Comparison of ENCODE assay signal across 22 mouse cellular contexts in the genomic region with DNA sequence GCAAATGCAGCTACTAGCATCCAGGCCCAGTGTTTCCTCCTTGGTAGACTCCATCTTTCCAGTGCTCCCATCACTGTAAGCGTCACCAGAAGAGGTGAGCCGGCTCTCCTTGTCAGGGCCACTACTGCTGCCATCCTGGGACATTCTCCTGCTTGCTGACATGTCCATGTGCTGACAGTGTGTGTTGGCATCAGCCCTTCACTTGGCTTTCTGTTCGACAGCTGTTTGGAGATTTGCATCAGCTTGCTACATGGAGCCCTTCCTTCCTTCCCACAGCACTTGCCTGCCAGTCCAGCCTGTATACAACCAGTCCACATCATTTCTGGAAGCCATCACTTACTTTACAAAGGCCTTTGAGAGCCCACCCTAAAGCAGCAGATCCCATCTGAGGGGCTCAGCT. TPM values are rescaled to one million over a fixed set of nuclear protein-coding genes. Genes with fewer than 3 reads are reported as not detected.
DNase-seq lines count a peak whose midpoint lies in the region; ATAC-seq and TF ChIP-seq lines count a peak whose summit lies in the region.
"Had no signal": no experiment of that assay in that cellular context is flagged by ENCODE, and none has a peak within 500 bp of the region (broad histone marks: within the 10 kb centered on the region; RNA-seq: fewer than 3 reads in every experiment).

No protein-coding gene starts in this region.

- H3K4me3 ChIP-seq in heart, embryonic 16.5 days (ENCODE audit: low read length): no peak overlapping the region
- H3K4me3 ChIP-seq in lung, embryonic 14.5 days (ENCODE audit: low read depth, low read length): no peak overlapping the region
- H3K4me3 ChIP-seq: forebrain, embryonic 13.5 days had no signal

- peak overlapping the region; percentile 73 for H3K27ac ChIP-seq in heart, embryonic 16.5 days (ENCODE audit: low read length)
- H3K27ac ChIP-seq in lung, embryonic 14.5 days (ENCODE audit: low read depth): peak overlapping the region; percentile 81
- H3K27ac ChIP-seq: forebrain, embryonic 13.5 days had no signal

- H3K36me3 ChIP-seq in heart, embryonic 16.5 days (ENCODE audit: control insufficient read depth, insufficient read depth): no peaks in the 10 kb centered on the region
- no peaks in the 10 kb centered on the region for H3K36me3 ChIP-seq in lung, embryonic 14.5 days (ENCODE audit: insufficient read depth)

- no peak overlapping the region for H3K9ac ChIP-seq in heart, embryonic 16.5 days (ENCODE audit: low read length)
- no peak overlapping the region for H3K9ac ChIP-seq in lung, embryonic 14.5 days
- H3K9ac ChIP-seq: forebrain, embryonic 13.5 days had no signal

- H3K9me3 ChIP-seq in heart, embryonic 16.5 days (replicated peaks; ENCODE audit: control insufficient read depth, low read length): no peaks in the 10 kb centered on the region
- no peaks in the 10 kb centered on the region for H3K9me3 ChIP-seq in lung, embryonic 14.5 days (ENCODE audit: low read depth, low read length)
- H3K9me3 ChIP-seq: forebrain, embryonic 13.5 days had no signal

- no peaks in the 10 kb centered on the region for H3K27me3 ChIP-seq in heart, embryonic 16.5 days (ENCODE audit: control insufficient read depth, insufficient read depth, low read length)
- H3K27me3 ChIP-seq in lung, embryonic 14.5 days (ENCODE audit: insufficient read depth, low read length): no peaks in the 10 kb centered on the region
- H3K27me3 ChIP-seq: forebrain, embryonic 13.5 days had no signal

- peaks cover 29% of the 10 kb centered on the region for H3K4me1 ChIP-seq in heart, embryonic 16.5 days (ENCODE audit: control insufficient read depth, insufficient read depth, low read length)
- H3K4me1 ChIP-seq in lung, embryonic 14.5 days (ENCODE audit: insufficient read depth): peaks cover 16% of the 10 kb centered on the region; the same call in 1 of the 2 replicates
- H3K4me1 ChIP-seq: forebrain, embryonic 13.5 days had no signal

- DNase-seq in heart, adult 11 months: no peak
- DNase-seq in lung, embryonic 14.5 days: no peak
- DNase-seq in lung, adult 18-20 months: no peak
- DNase-seq in gastrocnemius, postnatal 25 days: peak; percentile 48
- peak; percentile 64 for DNase-seq in skeletal muscle tissue, adult 2 months (ENCODE audit: low read depth, low spot score)
- DNase-seq in layer of hippocampus, postnatal 10 days (ENCODE audit: low spot score in 2 of 2): no peak
- DNase-seq: adrenal gland, postnatal 10 days; cerebellum, adult 8-10 months; kidney, postnatal 10 days; layer of hippocampus, adult 9-11 months; retina, postnatal 1 day had no signal

- no peak for ATAC-seq in heart, embryonic 16.5 days (replicated peaks; ENCODE audit: extremely low read depth, insufficient read depth, low FRiP score)
- ATAC-seq in lung, embryonic 14.5 days (ENCODE audit: insufficient read depth): no peak
- ATAC-seq: CD4-positive, CD25-positive, alpha-beta regulatory T cell, adult 4 months; forebrain, embryonic 13.5 days had no signal

- 66% methylated on average over 3 of the region's 3 CpGs for WGBS in heart, embryonic 16.5 days
- WGBS in lung, embryonic 14.5 days: 72% methylated on average over 3 of the region's 3 CpGs

- H3K4me2 ChIP-seq in heart, embryonic 16.5 days (ENCODE audit: low read depth, low read length): no peak overlapping the region
- no peak overlapping the region for H3K4me2 ChIP-seq in lung, embryonic 14.5 days
- H3K4me2 ChIP-seq: forebrain, embryonic 13.5 days had no signal

- TF ChIP-seq CTCF in lung, embryonic 14.5 days (IDR thresholded peaks at IDR 0.05; ENCODE audit: low read depth): no peak

RNA-seq across cellular contexts. Expression of gene Socs1, which starts 46.5 kb away (rescaled TPM):
- polyA plus RNA-seq in heart, embryonic 16.5 days (2015; fragmentation: Nextera tagmentation; extraction: Ambion mirVana): 5.5 and 11.6 TPM in 2 replicates
- polyA plus RNA-seq in lung, embryonic 14.5 days (2014; fragmentation: Nextera tagmentation; extraction: Ambion mirVana): 9.1 and 9.3 TPM in 2 replicates
- 1 to 10 TPM in 1 of 2 experiments, under 1 TPM in 1; 0.51 to 2.4 TPM for total RNA-seq in gastrocnemius, postnatal 25 days (2021)
- total RNA-seq in layer of hippocampus, postnatal 10 days (2021): 1 to 10 TPM; 1.3 to 1.5 TPM

RNA-seq across cellular contexts. Expression of gene Tnp2, which starts 49.6 kb away (rescaled TPM):
- polyA plus RNA-seq in heart, embryonic 16.5 days (2015; fragmentation: Nextera tagmentation; extraction: Ambion mirVana): 0.47 TPM in 1 of 2 replicates, not detected in the other
- not detected in 2 replicates for polyA plus RNA-seq in lung, embryonic 14.5 days (2014; fragmentation: Nextera tagmentation; extraction: Ambion mirVana)
- total RNA-seq in gastrocnemius, postnatal 25 days (2021): not detected
- not detected for total RNA-seq in layer of hippocampus, postnatal 10 days (2021)
- total RNA-seq: adrenal gland, postnatal 10 days; left cerebral cortex, postnatal 36 days; MEL; neutrophil, adult 5-6 weeks had no signal
- polyA plus RNA-seq: cortical plate, adult 2 months; forebrain, embryonic 13.5 days; heart, embryonic 14.5 days; lung, embryonic 16.5 days; small intestine, adult 2 months; stomach, embryonic 14.5 days had no signal

RNA-seq across cellular contexts. Expression of gene Prm3, which starts 51.8 kb away (rescaled TPM):
- polyA plus RNA-seq in heart, embryonic 16.5 days (2015; fragmentation: Nextera tagmentation; extraction: Ambion mirVana): not detected in 2 replicates
- not detected in 2 replicates for polyA plus RNA-seq in lung, embryonic 14.5 days (2014; fragmentation: Nextera tagmentation; extraction: Ambion mirVana)
- not detected for total RNA-seq in gastrocnemius, postnatal 25 days (2021)
- not detected for total RNA-seq in layer of hippocampus, postnatal 10 days (2021)
- total RNA-seq: adrenal gland, postnatal 10 days; left cerebral cortex, postnatal 36 days; MEL; neutrophil, adult 5-6 weeks had no signal
- polyA plus RNA-seq: CD4-positive, CD25-positive, alpha-beta regulatory T cell, adult 4 months; cortical plate, adult 2 months; forebrain, embryonic 13.5 days; heart, embryonic 14.5 days; lung, embryonic 16.5 days; small intestine, adult 2 months; stomach, embryonic 14.5 days had no signal

RNA-seq across cellular contexts. Expression of gene Prm2, which starts 57.1 kb away (rescaled TPM):
- not detected in 2 replicates for polyA plus RNA-seq in heart, embryonic 16.5 days (2015; fragmentation: Nextera tagmentation; extraction: Ambion mirVana)
- polyA plus RNA-seq in lung, embryonic 14.5 days (2014; fragmentation: Nextera tagmentation; extraction: Ambion mirVana): not detected in 2 replicates
- total RNA-seq in gastrocnemius, postnatal 25 days (2021): not detected
- not detected for total RNA-seq in layer of hippocampus, postnatal 10 days (2021)
- total RNA-seq: adrenal gland, postnatal 10 days; left cerebral cortex, postnatal 36 days; MEL; neutrophil, adult 5-6 weeks had no signal
- polyA plus RNA-seq: CD4-positive, CD25-positive, alpha-beta regulatory T cell, adult 4 months; cortical plate, adult 2 months; forebrain, embryonic 13.5 days; heart, embryonic 14.5 days; lung, embryonic 16.5 days; small intestine, adult 2 months; stomach, embryonic 14.5 days had no signal

Comparison
In these comparisons a context has a peak if more than half of its experiments do, and no peak if none do; other contexts are left out.
1. DNase-seq: peak in gastrocnemius, postnatal 25 days (single experiment) and skeletal muscle tissue, adult 2 months (single experiment); none in heart, adult 11 months (single experiment), lung, embryonic 14.5 days (single experiment), lung, adult 18-20 months (0 of 2) and layer of hippocampus, postnatal 10 days (0 of 2).